Mouse (Mus musculus): Measurements from ENCODE around the gene Bcl2. TPM values are rescaled to one million over a fixed set of nuclear protein-coding genes. Genes with fewer than 3 reads are reported as not detected.
A peak's percentile ranks its signal among the peaks of the same experiment; 100 is the strongest.

The Bcl2 gene
- total and polyA plus RNA-seq, 3 experiments, result 30.9 to 87.0 (median 38.8) TPM

- no peak overlapping the region for H3K9ac ChIP-seq (ENCODE audit: control insufficient read depth, low read depth, low read length, poor library complexity, severe bottlenecking)
- H3K79me2 ChIP-seq (ENCODE audit: control insufficient read depth, insufficient read depth, low read length, poor library complexity), result no peaks in the 10 kb centered on the region
- DNase-seq (ENCODE audit: low read depth, low spot score), result no peak
- H3K36me3 ChIP-seq (ENCODE audit: control insufficient read depth in 1 of 2, insufficient read depth in 2 of 2, low read length in 2 of 2), result peaks cover 12 to 26% of the 10 kb centered on the region in 2 experiments
- no peaks in the 10 kb centered on the region for H3K27me3 ChIP-seq (ENCODE audit: control insufficient read depth in 1 of 2, insufficient read depth in 2 of 2, low read length in 2 of 2)
- TF ChIP-seq EP300 (IDR thresholded peaks at IDR 0.05; ENCODE audit: low read depth in 1 of 2, low read length in 2 of 2), result 0 out of 4 replicates have a peak, but pooled peaks of 1 of the 2 experiments have one; percentile 17
- TF ChIP-seq ZMIZ1 (IDR thresholded peaks at IDR 0.05; ENCODE audit: low read depth, low read length), result no peak
- TF ChIP-seq ELF1 (IDR thresholded peaks at IDR 0.05; ENCODE audit: low read depth, low read length), result peak; percentile 41; the same call in 1 of the 2 replicates
- no peak for TF ChIP-seq POLR2AphosphoS2 (IDR thresholded peaks at IDR 0.05; ENCODE audit: low read length)
- no peak overlapping the region for H3K4me3 ChIP-seq (ENCODE audit: control insufficient read depth in 1 of 2, insufficient read depth in 1 of 2, low read depth in 2 of 2, low read length in 2 of 2)
- H3K27ac ChIP-seq (ENCODE audit: control insufficient read depth, low read depth, low read length), result no peak overlapping the region
- no peaks in the 10 kb centered on the region for H3K9me3 ChIP-seq (replicated peaks; ENCODE audit: insufficient read depth, low read length)
- peaks cover 13 to 22% of the 10 kb centered on the region in 2 experiments for H3K4me1 ChIP-seq (ENCODE audit: control insufficient read depth in 1 of 2, insufficient read depth in 2 of 2, low read length in 2 of 2)
Observed at GRCm38 (mm10) chr1:106752013-106752412, 37.9 kb upstream of the Bcl2 start.

- no peak for DNase-seq (ENCODE audit: low read depth, low spot score)
- H3K27ac ChIP-seq (ENCODE audit: control insufficient read depth, low read depth, low read length), result no peak overlapping the region
- no peaks in the 10 kb centered on the region for H3K9me3 ChIP-seq (replicated peaks; ENCODE audit: insufficient read depth, low read length)
- H3K79me2 ChIP-seq (ENCODE audit: control insufficient read depth, insufficient read depth, low read length, poor library complexity), result no peaks in the 10 kb centered on the region
- no peak overlapping the region for H3K9ac ChIP-seq (ENCODE audit: control insufficient read depth, low read depth, low read length, poor library complexity, severe bottlenecking)
- H3K4me1 ChIP-seq (ENCODE audit: control insufficient read depth in 1 of 2, insufficient read depth in 2 of 2, low read length in 2 of 2), result peaks cover 7 to 15% of the 10 kb centered on the region in 2 experiments
- no peak overlapping the region for H3K4me3 ChIP-seq (ENCODE audit: control insufficient read depth in 1 of 2, insufficient read depth in 1 of 2, low read depth in 2 of 2, low read length in 2 of 2)
- TF ChIP-seq POLR2AphosphoS2 (IDR thresholded peaks at IDR 0.05; ENCODE audit: low read length) (no peak), TAL1 (IDR thresholded peaks at IDR 0.05; ENCODE audit: low read length) (no peak), BHLHE40 (IDR thresholded peaks at IDR 0.05; ENCODE audit: borderline replicate concordance, low read depth, low read length) (no peak), SMC3 (IDR thresholded peaks at IDR 0.05; ENCODE audit: low read depth, low read length) (no peak), NRF1 (IDR thresholded peaks at IDR 0.05; ENCODE audit: insufficient read depth, low read depth, low read length, poor library complexity, severe bottlenecking) (no peak), USF2 (IDR thresholded peaks at IDR 0.05; ENCODE audit: borderline replicate concordance in 1 of 2, insufficient read depth in 1 of 2, low read depth in 1 of 2, low read length in 2 of 2) (no peak), E2F4 (IDR thresholded peaks at IDR 0.05; ENCODE audit: borderline replicate concordance, low read depth, low read length) (no peak), ELF1 (IDR thresholded peaks at IDR 0.05; ENCODE audit: low read depth, low read length) (no peak), ZMIZ1 (IDR thresholded peaks at IDR 0.05; ENCODE audit: low read depth, low read length) (no peak), JUND (IDR thresholded peaks at IDR 0.05; ENCODE audit: low read depth, low read length) (no peak), MAX (IDR thresholded peaks at IDR 0.05; ENCODE audit: low read length) (no peak), GABPA (IDR thresholded peaks at IDR 0.05; ENCODE audit: low read depth, low read length) (no peak), CHD2 (IDR thresholded peaks at IDR 0.05; ENCODE audit: low read length) (no peak), UBTF (IDR thresholded peaks at IDR 0.05; ENCODE audit: borderline replicate concordance, insufficient read depth, low read depth, low read length) (no peak), EP300 (IDR thresholded peaks at IDR 0.05; ENCODE audit: low read depth in 1 of 2, low read length in 2 of 2) (no peak), MYB (IDR thresholded peaks at IDR 0.05; ENCODE audit: low read depth, low read length) (no peak), MAFK (IDR thresholded peaks at IDR 0.05; ENCODE audit: borderline replicate concordance, low read depth, low read length) (no peak), MXI1 (IDR thresholded peaks at IDR 0.05; ENCODE audit: low read depth, low read length) (no peak), ZKSCAN1 (IDR thresholded peaks at IDR 0.05; ENCODE audit: low read depth, low read length) (no peak), RAD21 (IDR thresholded peaks at IDR 0.05; ENCODE audit: low read depth, low read length) (no peak)
- peaks cover 13 to 20% of the 10 kb centered on the region in 2 experiments for H3K36me3 ChIP-seq (ENCODE audit: control insufficient read depth in 1 of 2, insufficient read depth in 2 of 2, low read length in 2 of 2)
- no peaks in the 10 kb centered on the region for H3K27me3 ChIP-seq (ENCODE audit: control insufficient read depth in 1 of 2, insufficient read depth in 2 of 2, low read length in 2 of 2)
Observed at GRCm38 (mm10) chr1:106750656-106751055, 36.6 kb upstream of the Bcl2 start.
